Mouse (Mus musculus) stomach, embryonic 15.5 days (tissue): ENCODE data around the gene Rabif. TPM values are rescaled to one million over a fixed set of nuclear protein-coding genes. Genes with fewer than 3 reads are reported as not detected.

ENCODE experiments used
- polyA plus RNA-seq: library from polyadenylated mRNA; unstranded; fragments of >200 nt; fragmentation: Nextera tagmentation; extraction: Ambion mirVana; gene quantifications from 2 replicates; pipeline ENCODE4 v1.2.1, GENCODE M21; 2015

The Rabif gene
- polyA plus RNA-seq, 1 experiment from 2014 or later = 37.2 TPM

Other genes starting within 250 kb of the Rabif start
- 1.3 and 4.3 TPM in 2 replicates for gene Myog, start 204.7 kb upstream of the Rabif start, polyA plus RNA-seq
- gene Ppfia4, start 161.7 kb upstream of the Rabif start, polyA plus RNA-seq = 5.8 and 6.1 TPM in 2 replicates
- 85.8 and 90.6 TPM in 2 replicates for gene Tmem183a, start 132.7 kb upstream of the Rabif start, polyA plus RNA-seq
- gene 4933406M09Rik, start 108.7 kb upstream of the Rabif start, polyA plus RNA-seq = not detected in 2 replicates
- 38.5 and 40.1 TPM in 2 replicates for gene Cyb5r1, start 89.1 kb upstream of the Rabif start, polyA plus RNA-seq
- 82.5 and 93.6 TPM in 2 replicates for gene Adipor1, start 79.3 kb upstream of the Rabif start, polyA plus RNA-seq
- 24.0 and 24.2 TPM in 2 replicates for gene Klhl12, start 39.1 kb upstream of the Rabif start, polyA plus RNA-seq
- not detected in 2 replicates for gene Mgat4e, start 55.0 kb downstream of the Rabif start, polyA plus RNA-seq
- 53.2 and 54.5 TPM in 2 replicates for gene Kdm5b, start 65.5 kb downstream of the Rabif start, polyA plus RNA-seq
- 1.8 and 2.8 TPM in 2 replicates for gene Syt2, start 152.0 kb downstream of the Rabif start, polyA plus RNA-seq